In genomic region chr5:34369341-34370021, GRCm38 (mm10) we compare ENCODE assay signal across 8 mouse cellular contexts. TPM values are rescaled to one million over a fixed set of nuclear protein-coding genes. Genes with fewer than 3 reads are reported as not detected.
DNase-seq lines count a peak whose midpoint lies in the region; ATAC-seq lines count a peak whose summit lies in the region.

Gene Fam193a, plus strand, starts transcription at chr5:34369933.

- peak within 1 kb of the TSS; percentile 69 for H3K4me2 ChIP-seq in hindbrain, embryonic 14.5 days (replicated peaks)

- H3K27ac ChIP-seq in hindbrain, embryonic 14.5 days, result peak within 1 kb of the TSS; percentile 86

- H3K9ac ChIP-seq in hindbrain, embryonic 14.5 days, result peak within 1 kb of the TSS; percentile 94

- DNase-seq in R1 (ENCODE audit: low read depth, low spot score), result peak; percentile 93
- DNase-seq in cerebellum, postnatal 25 days, result peak; percentile 98 to 99
- DNase-seq in frontal cortex, postnatal 25 days (ENCODE audit: low spot score in 2 of 2), result peak; percentile 87 to 94
- peak; percentile 98 for DNase-seq in hindbrain, embryonic 14.5 days (ENCODE audit: low spot score)
- DNase-seq in layer of hippocampus, postnatal 36 days, result peak; percentile 97 to 98
- peak; percentile 97 for DNase-seq in lung, postnatal 36 days
- peak; percentile 98 for DNase-seq in retina, postnatal 1 day
- peak; percentile 94 to 95 for DNase-seq in urinary bladder, adult 18-20 months (ENCODE audit: low spot score in 2 of 2)

- H3K9me3 ChIP-seq in hindbrain, embryonic 14.5 days (ENCODE audit: control insufficient read depth, low read length), result no peaks in the 10 kb centered on the region

- H3K27me3 ChIP-seq in hindbrain, embryonic 14.5 days (ENCODE audit: control insufficient read depth, insufficient read depth, low read length), result no peaks in the 10 kb centered on the region

- ATAC-seq in hindbrain, embryonic 14.5 days (ENCODE audit: low FRiP score), result peak; percentile 99

- H3K4me3 ChIP-seq in hindbrain, embryonic 14.5 days (replicated peaks; ENCODE audit: low read length), result peak within 1 kb of the TSS; percentile 93

- peaks cover 27% of the 10 kb centered on the region for H3K4me1 ChIP-seq in hindbrain, embryonic 14.5 days (replicated peaks; ENCODE audit: control insufficient read depth, insufficient read depth, low read length)

- no peaks in the 10 kb centered on the region; the same call in 1 of the 2 replicates for H3K36me3 ChIP-seq in hindbrain, embryonic 14.5 days (replicated peaks; ENCODE audit: control insufficient read depth, insufficient read depth)

- under 1% methylated on average over 43 of the region's 64 CpGs for WGBS in hindbrain, embryonic 14.5 days

RNA-seq across cellular contexts. Expression of gene Fam193a, which starts in this region (rescaled TPM):
- 18.0 and 19.2 TPM in 2 replicates for polyA plus RNA-seq in hindbrain, embryonic 14.5 days (2014; fragmentation: Nextera tagmentation; extraction: Ambion mirVana)
- 10 to 100 TPM; 41.3 to 42.7 TPM for total RNA-seq in layer of hippocampus, postnatal 36 days (2021)

Comparison
In these comparisons a context has a peak if more than half of its experiments do, and no peak if none do; other contexts are left out.
1. Peak in every context shown above with its lines: DNase-seq, ATAC-seq, H3K4me3 ChIP-seq and H3K27ac ChIP-seq.